8 mouse cellular contexts compared by ENCODE assay signal in the genomic region with DNA sequence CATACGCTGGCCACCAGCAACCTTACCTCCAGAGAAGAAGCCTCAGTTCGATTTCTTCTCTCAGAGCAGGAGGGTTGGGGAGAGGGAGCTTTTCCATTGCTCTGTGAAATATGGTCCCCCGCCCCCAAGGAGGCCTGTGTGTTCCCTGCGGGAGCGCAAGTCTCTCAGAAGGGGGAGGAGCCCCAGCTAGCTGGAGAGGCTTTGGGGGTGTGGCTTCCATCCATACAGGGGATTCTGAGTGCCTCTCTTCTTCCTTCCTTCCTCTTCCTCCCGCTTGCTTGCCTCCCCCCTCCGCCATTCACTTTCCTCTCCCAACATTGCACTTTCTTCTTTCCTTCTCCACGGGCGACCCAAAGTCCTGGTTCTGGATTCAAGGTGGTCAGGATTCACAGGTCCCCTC.
A peak's percentile ranks its signal among the peaks of the same experiment; 100 is the strongest.
DNase-seq lines count a peak whose midpoint lies in the region; ATAC-seq lines count a peak whose summit lies in the region.

No protein-coding gene starts in this region.

- H3K27ac ChIP-seq in intestine, embryonic 16.5 days (ENCODE audit: low read length), result no peak overlapping the region
- H3K27ac ChIP-seq in neural tube, embryonic 12.5 days, result no peak overlapping the region

- peak; percentile 41 for DNase-seq in adrenal gland, postnatal 14 days
- no peak for DNase-seq in adrenal gland, adult 18-20 months (ENCODE audit: low spot score in 2 of 2)
- peak; percentile 3 for DNase-seq in thymus, postnatal 14 days
- no peak for DNase-seq in thymus, postnatal 0 days (ENCODE audit: low spot score)
- no peak for DNase-seq in right cerebral cortex, adult 18-20 months
- no peak for DNase-seq in urinary bladder, adult 18-20 months (ENCODE audit: low spot score in 2 of 2)

- no peaks in the 10 kb centered on the region for H3K36me3 ChIP-seq in intestine, embryonic 16.5 days (ENCODE audit: control insufficient read depth, insufficient read depth, low read length)
- H3K36me3 ChIP-seq in neural tube, embryonic 12.5 days, result peaks cover 6% of the 10 kb centered on the region; the same call in 1 of the 2 replicates

- ATAC-seq in intestine, embryonic 16.5 days, result peak; percentile 49; the same call in 1 of the 2 replicates
- no peak for ATAC-seq in neural tube, embryonic 12.5 days (ENCODE audit: low FRiP score, low read depth)

- 17% methylated on average over 9 of the region's 9 CpGs for WGBS in intestine, embryonic 16.5 days
- 20% methylated on average over 9 of the region's 9 CpGs for WGBS in neural tube, embryonic 12.5 days

- H3K4me2 ChIP-seq in intestine, embryonic 16.5 days (ENCODE audit: low read depth, low read length), result no peak overlapping the region
- H3K4me2 ChIP-seq in neural tube, embryonic 12.5 days (replicated peaks), result 0 out of 2 replicates have a peak overlapping the region, but pooled peaks have one; percentile 9

- peaks cover 10% of the 10 kb centered on the region for H3K4me1 ChIP-seq in intestine, embryonic 16.5 days (ENCODE audit: control insufficient read depth, insufficient read depth, low read length)
- H3K4me1 ChIP-seq in neural tube, embryonic 12.5 days, result peaks cover 8% of the 10 kb centered on the region; the same call in 1 of the 2 replicates

- no peaks in the 10 kb centered on the region for H3K27me3 ChIP-seq in intestine, embryonic 16.5 days (replicated peaks; ENCODE audit: control insufficient read depth, insufficient read depth, low read length)
- no peaks in the 10 kb centered on the region for H3K27me3 ChIP-seq in neural tube, embryonic 12.5 days (replicated peaks)

- H3K4me3 ChIP-seq in intestine, embryonic 16.5 days (ENCODE audit: low read length), result no peak overlapping the region
- H3K4me3 ChIP-seq in neural tube, embryonic 12.5 days, result no peak overlapping the region

- no peak overlapping the region for H3K9ac ChIP-seq in intestine, embryonic 16.5 days (ENCODE audit: low read depth, low read length)
- no peak overlapping the region for H3K9ac ChIP-seq in neural tube, embryonic 12.5 days

- no peaks in the 10 kb centered on the region for H3K9me3 ChIP-seq in intestine, embryonic 16.5 days (ENCODE audit: control insufficient read depth, low read length)
- no peaks in the 10 kb centered on the region for H3K9me3 ChIP-seq in neural tube, embryonic 12.5 days

Comparison
In these comparisons a context has a peak if more than half of its experiments do, and no peak if none do; other contexts are left out.
1. DNase-seq: peak in adrenal gland, postnatal 14 days (single experiment) and thymus, postnatal 14 days (single experiment); none in adrenal gland, adult 18-20 months (0 of 2), thymus, postnatal 0 days (single experiment), right cerebral cortex, adult 18-20 months (single experiment) and urinary bladder, adult 18-20 months (0 of 2).